Mouse (Mus musculus): ENCODE measurements at regions not wholly inside any gene's neighbourhood (a gene's known extent, or its start where the extent isn't known, plus 50 kb on each side); places are given as distances from the start of the nearest gene placed in this dataset.

DNA sequence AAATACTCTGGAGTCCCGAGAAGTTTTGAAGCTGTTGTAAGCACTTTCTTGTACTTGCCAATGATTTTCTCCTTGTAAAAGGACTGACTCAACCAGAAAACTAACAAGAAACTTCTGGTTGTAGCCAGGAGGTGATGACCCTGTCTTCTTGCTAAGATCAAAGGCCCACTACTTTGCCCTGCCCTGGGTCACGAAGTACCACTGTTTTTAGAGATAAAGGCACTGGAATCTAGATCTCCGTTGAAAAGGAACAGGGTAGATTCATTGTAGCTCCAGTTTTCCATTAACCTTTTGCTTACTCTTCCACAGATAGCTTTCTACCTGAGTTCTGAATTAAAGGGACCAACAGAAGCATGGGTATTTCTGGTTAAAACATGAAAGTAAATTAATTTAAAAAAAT lies 339.3 kb upstream of the Robo2 start:
- H3K9me3 ChIP-seq (ENCODE audit: low read length) = no peaks in the 10 kb centered on the region
- no peaks in the 10 kb centered on the region for H3K27me3 ChIP-seq (ENCODE audit: insufficient read depth, low read length)
- no peak overlapping the region for H3K9ac ChIP-seq (replicated peaks)
- TF ChIP-seq EP300 (IDR thresholded peaks at IDR 0.05; ENCODE audit: low read depth) = no peak
- no peak for TF ChIP-seq CTCF (IDR thresholded peaks at IDR 0.05; ENCODE audit: low read depth)
- DNase-seq (no peak), ATAC-seq (no peak)
- no peak overlapping the region for H3K4me2 ChIP-seq (ENCODE audit: low read depth, low read length)
- no peaks in the 10 kb centered on the region for H3K36me3 ChIP-seq (replicated peaks; ENCODE audit: insufficient read depth, low read length)
- H3K27ac ChIP-seq (ENCODE audit: low read depth) = no peak overlapping the region
- H3K4me1 ChIP-seq (ENCODE audit: insufficient read depth) = no peaks in the 10 kb centered on the region
- 22% methylated on average over 3 of the region's 3 CpGs for WGBS (ENCODE audit: insufficient replicate concordance)
- no peak overlapping the region for H3K4me3 ChIP-seq (ENCODE audit: low read depth, low read length)

- H3K4me2 ChIP-seq (ENCODE audit: low read depth, low read length) = no peak overlapping the region
- no peak overlapping the region for H3K9ac ChIP-seq (replicated peaks)
- no peaks in the 10 kb centered on the region for H3K9me3 ChIP-seq (ENCODE audit: low read length)
- H3K36me3 ChIP-seq (replicated peaks; ENCODE audit: insufficient read depth, low read length) = no peaks in the 10 kb centered on the region
- ATAC-seq = no peak
- no peak overlapping the region for H3K27ac ChIP-seq (ENCODE audit: low read depth)
- H3K27me3 ChIP-seq (ENCODE audit: insufficient read depth, low read length) = no peaks in the 10 kb centered on the region
- no peak overlapping the region for H3K4me3 ChIP-seq (ENCODE audit: low read depth, low read length)
- no peak for DNase-seq
- H3K4me1 ChIP-seq (ENCODE audit: insufficient read depth) = no peaks in the 10 kb centered on the region
- no peak for TF ChIP-seq CTCF (IDR thresholded peaks at IDR 0.05; ENCODE audit: low read depth)
- TF ChIP-seq EP300 (IDR thresholded peaks at IDR 0.05; ENCODE audit: low read depth) = no peak
These were observed 337.4 kb upstream of the Robo2 start for GRCm38 (mm10) chr16:74749006-74749405.

DNA sequence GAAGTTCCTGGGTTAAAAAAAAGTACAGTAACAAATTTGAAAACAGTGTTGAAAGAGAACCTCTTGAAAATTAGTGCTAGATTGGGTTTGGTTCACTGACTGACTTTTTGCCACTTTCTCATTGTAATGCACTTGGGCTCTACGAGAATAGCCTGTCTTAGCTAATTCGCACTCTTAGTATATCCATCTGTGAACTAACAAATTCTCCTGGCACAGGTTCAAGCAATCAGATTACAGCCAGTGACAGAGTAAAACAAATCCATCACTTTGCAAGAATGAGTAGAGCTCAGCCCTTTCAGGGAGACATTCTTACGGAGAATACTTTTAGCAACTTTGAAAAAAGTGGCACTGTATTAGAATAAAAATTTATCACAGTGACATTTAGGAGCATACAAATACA lies 331.9 kb upstream of the Robo2 start:
- DNase-seq (no peak), ATAC-seq (no peak)
- 73% methylated on average over 3 of the region's 3 CpGs for WGBS (ENCODE audit: insufficient replicate concordance)
- H3K4me3 ChIP-seq (ENCODE audit: low read depth, low read length) = no peak overlapping the region
- no peak overlapping the region for H3K4me2 ChIP-seq (ENCODE audit: low read depth, low read length)
- no peak overlapping the region for H3K27ac ChIP-seq (ENCODE audit: low read depth)
- TF ChIP-seq CTCF (IDR thresholded peaks at IDR 0.05; ENCODE audit: low read depth) (no peak), EP300 (IDR thresholded peaks at IDR 0.05; ENCODE audit: low read depth) (no peak)
- H3K36me3 ChIP-seq (replicated peaks; ENCODE audit: insufficient read depth, low read length) = no peaks in the 10 kb centered on the region
- H3K27me3 ChIP-seq (ENCODE audit: insufficient read depth, low read length) = no peaks in the 10 kb centered on the region
- H3K9me3 ChIP-seq (ENCODE audit: low read length) = no peaks in the 10 kb centered on the region
- no peak overlapping the region for H3K9ac ChIP-seq (replicated peaks)
- no peaks in the 10 kb centered on the region for H3K4me1 ChIP-seq (ENCODE audit: insufficient read depth)

GRCm38 (mm10) chr16:74739194-74740135 lies 327.8 kb upstream of the Robo2 start:
- Histone ChIP-seq H3K36me3 (replicated peaks; ENCODE audit: insufficient read depth, low read length) (no peaks in the 10 kb centered on the region), H3K9me3 (ENCODE audit: low read length) (no peaks in the 10 kb centered on the region), H3K4me2 (ENCODE audit: low read depth, low read length) (no peak overlapping the region), H3K4me1 (ENCODE audit: insufficient read depth) (no peaks in the 10 kb centered on the region), H3K9ac (replicated peaks) (no peak overlapping the region), H3K4me3 (ENCODE audit: low read depth, low read length) (no peak overlapping the region), H3K27ac (ENCODE audit: low read depth) (no peak overlapping the region), H3K27me3 (ENCODE audit: insufficient read depth, low read length) (no peaks in the 10 kb centered on the region)
- TF ChIP-seq CTCF (IDR thresholded peaks at IDR 0.05; ENCODE audit: low read depth) (no peak), EP300 (IDR thresholded peaks at IDR 0.05; ENCODE audit: low read depth) (no peak)
- WGBS (ENCODE audit: insufficient replicate concordance) = 61% methylated on average over 12 of the region's 12 CpGs
- ATAC-seq (no peak), DNase-seq (no peak)

GRCm38 (mm10) chr16:74732940-74733776 lies 321.5 kb upstream of the Robo2 start:
- Histone ChIP-seq H3K9ac (replicated peaks) (no peak overlapping the region), H3K27me3 (ENCODE audit: insufficient read depth, low read length) (no peaks in the 10 kb centered on the region), H3K4me2 (ENCODE audit: low read depth, low read length) (no peak overlapping the region), H3K9me3 (ENCODE audit: low read length) (no peaks in the 10 kb centered on the region), H3K4me1 (ENCODE audit: insufficient read depth) (no peaks in the 10 kb centered on the region), H3K36me3 (replicated peaks; ENCODE audit: insufficient read depth, low read length) (no peaks in the 10 kb centered on the region), H3K4me3 (ENCODE audit: low read depth, low read length) (no peak overlapping the region), H3K27ac (ENCODE audit: low read depth) (no peak overlapping the region)
- TF ChIP-seq CTCF (IDR thresholded peaks at IDR 0.05; ENCODE audit: low read depth) (no peak), EP300 (IDR thresholded peaks at IDR 0.05; ENCODE audit: low read depth) (no peak)
- DNase-seq (no peak), ATAC-seq (no peak)
- 74% methylated on average over 9 of the region's 9 CpGs for WGBS (ENCODE audit: insufficient replicate concordance)

DNA sequence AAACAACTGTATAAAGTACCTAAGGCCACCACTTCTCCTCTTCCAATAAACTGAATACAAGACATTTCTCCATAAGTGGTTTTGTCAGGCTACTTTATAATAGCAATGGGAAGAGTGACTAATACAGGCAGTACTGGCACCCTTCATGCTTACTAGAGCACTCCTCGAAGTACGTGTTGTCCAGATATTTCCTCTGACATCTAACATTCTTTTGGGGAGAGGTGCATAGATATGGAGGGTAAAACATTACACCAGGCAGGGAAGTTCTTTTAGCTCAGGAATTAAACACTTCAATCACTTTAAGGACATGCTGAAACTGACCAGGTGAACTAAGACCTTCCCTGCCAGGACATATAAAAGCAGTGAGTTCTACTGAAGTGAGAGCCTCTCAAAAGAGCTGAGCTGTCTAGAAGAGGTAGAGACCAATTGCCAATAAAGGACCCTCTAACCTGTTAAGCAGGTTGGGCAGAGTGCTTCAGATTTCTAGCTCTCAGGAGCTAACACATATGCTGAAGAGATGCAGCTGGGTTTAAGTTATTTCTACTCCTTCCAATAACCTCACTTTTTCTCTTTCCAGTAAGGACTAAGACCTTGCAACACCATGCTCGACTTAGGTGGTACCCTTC lies 318.7 kb upstream of the Robo2 start:
- no peaks in the 10 kb centered on the region for H3K27me3 ChIP-seq (ENCODE audit: insufficient read depth, low read length)
- DNase-seq (no peak), ATAC-seq (no peak)
- no peaks in the 10 kb centered on the region for H3K4me1 ChIP-seq (ENCODE audit: insufficient read depth)
- H3K4me2 ChIP-seq (ENCODE audit: low read depth, low read length) = no peak overlapping the region
- TF ChIP-seq CTCF (IDR thresholded peaks at IDR 0.05; ENCODE audit: low read depth) = no peak
- no peak for TF ChIP-seq EP300 (IDR thresholded peaks at IDR 0.05; ENCODE audit: low read depth)
- no peak overlapping the region for H3K9ac ChIP-seq (replicated peaks)
- 68% methylated on average over 3 of the region's 3 CpGs for WGBS (ENCODE audit: insufficient replicate concordance)
- no peak overlapping the region for H3K27ac ChIP-seq (ENCODE audit: low read depth)
- no peak overlapping the region for H3K4me3 ChIP-seq (ENCODE audit: low read depth, low read length)
- H3K9me3 ChIP-seq (ENCODE audit: low read length) = no peaks in the 10 kb centered on the region
- no peaks in the 10 kb centered on the region for H3K36me3 ChIP-seq (replicated peaks; ENCODE audit: insufficient read depth, low read length)

All from liver, postnatal 0 days (tissue).